Mouse (Mus musculus) embryo, embryonic 10 days (tissue): ENCODE measurements at regions not wholly inside any gene's neighbourhood (a gene's known extent, or its start where the extent isn't known, plus 50 kb on each side); places are given as distances from the start of the nearest gene placed in this dataset.

Experiments used
- DNase-seq: peaks from one replicate; pipeline ENCODE4 v3.0.0-alpha.2; 2015; ENCODE audit warnings: low spot score

- no peak for DNase-seq
Measured at GRCm38 (mm10) chr14:106052585-106053551, 53.1 kb upstream of the Trim52 start.
